Mouse (Mus musculus) layer of hippocampus, adult 2 months (tissue): ENCODE measurements at regions not wholly inside any gene's neighbourhood (a gene's known extent, or its start where the extent isn't known, plus 50 kb on each side); places are given as distances from the start of the nearest gene placed in this dataset.

Experiments
- DNase-seq, 2 experiments: peaks; one replicate each; pipeline ENCODE4 v3.0.0; 2022; ENCODE audit warnings: low spot score in 2 of 2
- H3K27ac ChIP-seq: fragments of 200-600 bp; 2 replicates; pipeline ENCODE4 v1.8.1; 2022
- H3K4me3 ChIP-seq: fragments of 200-600 bp; 2 replicates; pipeline ENCODE4 v1.8.1; 2022; ENCODE audit warnings: mild to moderate bottlenecking
- CTCF ChIP-seq: fragments of 200-600 bp; conservative IDR thresholded peaks from 2 replicates; pipeline ENCODE4 v1.8.1; 2022; ENCODE audit warnings: antibody characterized with exemption, mild to moderate bottlenecking, moderate library complexity

DNA sequence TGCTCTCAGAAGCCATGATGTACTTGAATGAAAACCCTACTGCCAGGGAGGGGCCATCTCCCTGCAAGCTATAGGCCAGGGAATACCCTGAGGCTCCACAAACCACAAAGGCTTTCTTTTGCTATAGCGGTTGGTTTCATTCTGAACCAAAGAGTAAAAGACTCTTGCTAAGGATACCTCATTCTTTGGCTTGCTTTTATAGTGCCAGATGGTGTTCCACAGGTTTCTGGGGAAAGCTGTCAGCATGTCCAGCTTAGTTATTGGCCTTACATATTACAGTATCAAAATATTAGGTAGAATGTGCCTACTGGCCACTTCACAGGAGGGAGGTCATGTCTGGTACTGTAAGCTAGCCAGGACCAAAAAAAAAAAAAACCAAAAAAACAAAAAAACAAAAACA lies 246.9 kb upstream of the Cdr1 start:
- Histone ChIP-seq H3K27ac (no peak overlapping the region), H3K4me3 (no peak overlapping the region)
- TF ChIP-seq CTCF: no peak
- no peak for DNase-seq

DNA sequence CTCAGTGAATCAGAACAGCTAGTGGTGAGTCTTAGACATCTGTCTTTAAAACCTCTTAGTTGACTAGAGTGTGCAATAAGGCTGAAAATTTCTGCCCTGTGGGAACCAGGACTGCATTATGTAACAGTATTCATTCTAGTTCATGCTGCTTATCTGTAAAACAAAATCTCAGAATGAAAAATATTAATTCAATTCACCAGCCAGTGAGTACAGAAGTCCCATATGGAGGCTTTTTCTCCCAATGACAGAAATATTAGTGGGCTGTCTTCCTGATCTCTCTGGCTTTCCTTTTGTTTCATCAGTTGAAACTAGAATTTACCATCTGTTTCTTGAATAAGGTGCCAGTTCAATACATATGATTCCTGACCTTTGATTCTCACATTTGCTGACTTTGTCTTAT lies 240.0 kb upstream of the Cdr1 start:
- no peak for DNase-seq
- Histone ChIP-seq H3K4me3 (no peak overlapping the region), H3K27ac (0 out of 2 replicates have a peak overlapping the region, but pooled peaks have one; percentile 3)
- TF ChIP-seq CTCF: no peak

DNA sequence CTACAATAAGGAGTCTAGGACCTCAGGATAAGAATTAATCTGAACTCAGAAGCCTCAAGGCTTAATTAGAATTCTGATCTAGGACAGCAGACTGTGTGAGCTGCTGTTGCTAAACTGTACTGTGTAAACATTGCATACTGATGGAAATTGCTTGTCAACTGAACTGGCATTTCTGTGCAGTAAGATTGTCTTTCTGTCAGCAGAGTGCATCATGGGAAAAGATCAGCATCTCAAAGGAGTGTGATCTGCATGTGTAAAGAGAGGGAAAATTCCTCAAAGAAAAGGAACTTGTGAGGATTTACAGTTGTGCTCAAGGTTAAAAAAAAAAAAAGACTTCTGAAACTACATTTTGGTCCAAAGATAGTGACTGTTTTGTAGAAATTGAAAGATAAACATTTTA lies 207.8 kb upstream of the Cdr1 start:
- H3K4me3 ChIP-seq: no peak overlapping the region
- TF ChIP-seq CTCF: no peak
- DNase-seq: no peak
- H3K27ac ChIP-seq: no peak overlapping the region

DNA sequence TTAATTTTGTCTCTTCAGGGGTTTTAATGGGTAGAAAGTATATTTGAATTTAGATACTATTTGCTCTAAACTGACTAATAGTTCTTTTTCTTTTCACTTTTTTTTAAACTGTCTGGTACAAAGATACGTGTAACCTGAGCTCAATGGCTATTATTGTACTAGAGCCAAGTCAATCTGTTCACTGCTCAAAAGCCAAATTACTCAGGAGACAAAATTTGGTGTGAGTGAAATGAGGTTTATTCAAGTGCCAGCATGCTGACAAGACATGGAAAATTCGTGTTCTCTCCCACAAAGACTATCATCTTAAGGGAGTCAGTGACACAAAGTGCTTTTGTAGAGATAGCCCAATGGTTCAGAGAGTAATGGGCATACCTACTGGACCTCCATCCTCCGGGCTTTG lies 206.3 kb upstream of the Cdr1 start:
- no peak overlapping the region for H3K4me3 ChIP-seq
- TF ChIP-seq CTCF: no peak
- no peak overlapping the region for H3K27ac ChIP-seq
- DNase-seq: no peak
